Mouse (Mus musculus) liver (tissue): Measurements from ENCODE around the gene Olfr1120.
"Not testable (repeated sequence)": the region's sequence is repeated elsewhere in the genome, so short reads cannot be mapped to it uniquely, and the experiment has no call there.

Experiments used
- DNase-seq: peaks from one replicate; pipeline ENCODE4 v3.0.0-alpha.2; 2020; ENCODE audit warnings: mixed read lengths

The Olfr1120 gene

DNA sequence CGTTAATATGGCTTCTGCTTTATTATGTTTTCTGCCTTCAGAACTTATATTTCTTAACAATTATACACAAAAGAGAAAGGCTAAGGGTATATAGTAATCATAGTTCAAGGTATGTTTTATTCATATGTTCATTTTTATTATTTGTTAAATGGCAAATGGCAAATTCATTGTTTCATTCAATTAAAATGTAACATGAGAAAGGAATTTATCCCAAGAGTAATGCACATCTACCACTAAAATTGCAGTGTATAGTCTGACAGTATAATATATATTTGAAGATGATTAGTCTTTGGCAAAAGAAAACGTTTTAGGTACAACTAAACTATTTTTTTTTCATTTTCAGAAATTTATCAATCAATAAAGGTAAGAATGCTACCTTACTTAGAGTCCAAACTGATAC is at the start of gene Olfr1120:
Gene Olfr1120, plus strand, starts transcription at position 301 of the 400 bp plus-strand sequence.
- DNase-seq = no peak

DNA sequence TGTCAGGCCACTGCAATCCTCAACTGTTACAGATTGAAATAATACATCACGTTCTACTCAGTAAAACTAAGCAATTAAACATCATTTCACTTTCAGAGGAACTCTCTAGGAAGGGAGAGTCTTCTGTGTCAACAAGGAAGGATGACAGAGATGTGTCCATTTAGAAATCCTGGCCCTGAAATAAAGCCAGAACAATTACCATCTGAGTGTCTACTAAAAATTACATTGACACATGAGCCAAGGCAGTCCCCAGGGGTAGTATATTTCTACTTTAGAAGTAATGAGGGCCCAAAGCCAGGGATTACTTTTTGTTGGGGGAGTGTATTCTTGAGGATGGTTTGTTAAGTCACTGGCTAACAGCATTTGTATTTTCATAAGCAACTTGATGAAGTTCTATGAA is 47.3 kb upstream of the Olfr1120 start, which contains the start of gene Olfr1118:
Gene Olfr1118, plus strand, starts transcription at position 301 of the 400 bp plus-strand sequence.
- no peak for DNase-seq

DNA sequence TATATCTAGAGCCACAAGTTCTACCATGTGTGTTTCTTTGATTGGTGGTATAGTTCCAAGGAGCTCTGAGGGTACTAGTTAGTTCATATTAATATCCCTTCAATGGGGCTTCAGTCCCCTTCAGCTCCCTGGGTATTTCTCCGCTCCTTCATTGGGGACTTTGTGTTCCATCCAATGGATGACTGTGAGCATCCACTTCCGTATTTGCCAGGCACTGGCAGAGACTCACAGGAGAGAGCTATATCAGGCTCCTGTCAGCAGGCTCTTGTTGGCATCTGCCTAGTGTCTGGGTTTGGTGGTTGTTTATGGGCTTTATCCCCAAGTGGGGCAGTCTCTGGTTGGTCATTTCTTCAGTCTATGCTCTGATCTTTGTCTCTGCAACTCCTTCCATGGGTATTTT is 5.5 kb downstream of the Olfr1120 start:
- not testable (repeated sequence) for DNase-seq

DNA sequence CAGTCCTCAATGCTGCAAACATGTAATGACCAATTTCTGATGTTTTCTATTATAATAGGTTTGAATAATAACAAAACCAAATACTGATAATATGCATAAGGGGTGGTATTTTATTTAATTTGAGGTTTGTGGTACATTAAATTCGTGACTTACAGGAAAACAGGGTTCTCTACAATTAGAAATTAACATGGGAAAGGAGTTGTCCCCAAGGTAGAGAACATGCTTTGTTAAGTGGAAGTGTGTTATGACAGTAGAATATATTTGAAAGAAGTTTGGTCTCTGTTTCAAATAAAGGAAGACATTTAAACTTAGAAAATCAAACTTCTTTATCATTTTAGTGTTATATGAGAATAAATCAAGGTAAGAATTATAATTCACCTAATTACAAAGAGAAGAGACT is 15.0 kb downstream of the Olfr1120 start, which contains the start of gene Olfr1121:
Gene Olfr1121, plus strand, starts transcription at position 301 of the 400 bp plus-strand sequence.
- no peak for DNase-seq

DNA sequence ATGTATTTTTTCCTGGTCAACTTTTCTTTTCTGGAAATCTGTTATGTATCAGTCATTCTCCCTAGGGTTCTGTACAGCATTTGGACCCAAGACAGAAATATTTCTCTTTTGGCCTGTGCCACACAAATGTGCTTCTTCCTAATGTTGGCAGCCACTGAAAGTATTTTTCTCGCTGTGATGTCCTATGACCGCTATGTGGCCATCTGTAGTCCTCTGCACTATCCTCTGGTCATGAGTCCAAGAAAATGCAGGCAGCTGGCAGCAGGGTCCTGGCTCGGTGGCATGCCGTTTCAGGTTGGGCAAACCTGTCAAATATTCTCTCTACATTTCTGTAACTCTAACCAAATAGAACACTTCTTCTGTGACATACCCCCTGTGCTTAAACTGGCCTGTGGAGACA is 17.1 kb downstream of the Olfr1120 start:
- no peak for DNase-seq

DNA sequence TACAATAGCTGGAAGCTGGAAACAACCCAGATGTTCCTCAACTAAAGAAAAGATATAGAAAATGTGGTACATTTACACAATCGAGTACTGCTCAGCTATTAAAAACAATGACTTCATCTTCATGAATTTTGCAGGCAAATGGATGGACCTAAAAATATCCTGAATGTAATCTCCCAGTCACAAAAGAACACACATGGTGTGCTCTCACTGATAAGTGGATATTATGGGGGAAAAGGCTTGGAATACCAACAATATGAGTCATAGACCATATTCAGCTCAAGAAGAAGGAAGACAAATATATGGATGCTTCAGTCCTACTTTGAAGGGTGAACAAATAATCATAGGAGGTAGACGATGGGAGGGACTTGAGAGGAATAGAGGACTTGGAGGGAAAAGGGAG is 29.3 kb downstream of the Olfr1120 start:
- no peak for DNase-seq

DNA sequence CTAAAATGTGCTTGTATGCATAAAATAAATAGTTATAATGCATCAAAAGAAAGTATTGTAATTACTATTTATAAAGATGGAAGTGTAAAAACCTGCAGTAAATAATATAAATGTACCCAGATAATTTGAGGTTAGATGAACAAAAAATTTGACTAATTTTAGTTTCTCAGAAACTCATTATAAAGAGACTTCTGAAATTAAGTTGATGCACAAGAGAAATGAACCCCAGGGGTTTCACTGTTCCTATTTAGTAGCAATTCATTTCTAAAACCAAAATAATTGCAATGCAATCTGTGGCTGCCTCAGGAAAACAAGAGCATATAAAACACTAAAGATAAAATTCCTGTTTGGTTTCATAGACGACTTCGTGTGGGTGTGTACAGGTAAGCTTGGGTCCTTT is 30.9 kb downstream of the Olfr1120 start, which contains the start of gene Olfr1122:
Gene Olfr1122, plus strand, starts transcription at position 301 of the 400 bp plus-strand sequence.
- DNase-seq = no peak

DNA sequence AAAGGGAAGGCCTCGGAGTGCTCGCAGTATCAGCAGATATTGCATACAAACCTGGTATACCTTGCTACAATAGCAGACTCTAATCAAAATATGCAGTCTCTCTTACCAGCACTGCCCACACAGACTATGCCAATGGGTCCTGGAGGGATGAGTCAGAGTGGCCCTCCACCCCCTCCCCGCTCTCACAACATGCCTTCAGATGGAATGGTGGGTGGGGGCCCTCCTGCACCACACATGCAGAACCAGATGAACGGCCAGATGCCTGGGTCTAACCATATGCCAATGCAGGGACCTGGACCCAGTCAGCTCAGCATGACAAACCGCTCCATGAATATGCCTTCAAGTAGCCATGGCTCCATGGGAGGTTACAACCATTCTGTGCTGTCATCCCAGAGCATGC is 39.0 kb downstream of the Olfr1120 start:
- DNase-seq = not testable (repeated sequence)

DNA sequence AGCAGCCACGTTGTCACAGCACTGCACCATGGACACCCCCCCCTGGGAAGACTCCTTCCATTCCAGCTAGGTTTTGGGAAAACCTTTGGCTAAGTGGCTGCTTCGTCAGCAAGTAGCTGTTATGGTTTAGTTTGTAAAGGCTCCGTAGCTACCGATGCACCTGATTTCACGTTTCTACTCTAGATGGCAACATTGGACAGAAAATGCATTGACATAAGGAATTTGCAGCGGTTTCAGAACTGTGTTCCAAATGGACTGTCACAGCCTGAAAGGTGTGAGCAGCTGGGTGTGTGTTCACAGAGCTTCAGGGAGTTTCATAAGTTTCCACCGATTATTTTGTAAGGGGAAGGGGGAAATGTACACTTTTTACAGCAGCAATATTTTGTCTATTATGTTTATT is 40.1 kb downstream of the Olfr1120 start:
- DNase-seq = not testable (repeated sequence)
